Mouse (Mus musculus) heart, adult 2 months (tissue): ENCODE data around the gene Ggcx. TPM values are rescaled to one million over a fixed set of nuclear protein-coding genes. Genes with fewer than 3 reads are reported as not detected.

Experiments used
- DNase-seq, 2 experiments: peaks; one replicate each; pipeline ENCODE4 v3.0.0; 2021
- H3K27ac ChIP-seq: fragments of 200-600 bp; 2 replicates; pipeline ENCODE4 v1.8.1; 2022
- H3K27me3 ChIP-seq: fragments of 200-500 bp; 2 replicates; pipeline ENCODE4 v1.6.1; 2012; ENCODE audit warnings: mild to moderate bottlenecking, low read length, inconsistent platforms, mixed read lengths; ENCODE audit not compliant: control insufficient read depth, insufficient read depth
- H3K36me3 ChIP-seq: fragments of 200-500 bp; 2 replicates; pipeline ENCODE4 v1.6.1; 2012; ENCODE audit warnings: low read length, inconsistent platforms; ENCODE audit not compliant: control insufficient read depth, insufficient read depth
- H3K4me1 ChIP-seq: fragments of 200-500 bp; 2 replicates; pipeline ENCODE4 v1.6.1; 2011; ENCODE audit warnings: low read length; ENCODE audit not compliant: control insufficient read depth, insufficient read depth
- H3K4me3 ChIP-seq: fragments of 200-600 bp; 2 replicates; pipeline ENCODE4 v1.8.1; 2022
- H3K79me2 ChIP-seq: fragments of 200-500 bp; replicated peaks from 2 replicates; pipeline ENCODE4 v1.6.1; 2012; ENCODE audit warnings: mild to moderate bottlenecking, inconsistent platforms, low read length, moderate library complexity, mixed read lengths; ENCODE audit not compliant: control insufficient read depth, insufficient read depth
- H3K9ac ChIP-seq: fragments of 200-500 bp; 2 replicates; pipeline ENCODE4 v1.6.1; 2012; ENCODE audit warnings: low read depth, mild to moderate bottlenecking, control low read depth, inconsistent platforms, low read length, mixed read lengths
- CTCF ChIP-seq: fragments of 200-600 bp; IDR thresholded peaks from 2 replicates; pipeline ENCODE4 v1.8.1; 2022; ENCODE audit warnings: antibody characterized with exemption, mild to moderate bottlenecking, moderate library complexity
- EP300 ChIP-seq: fragments of 200-500 bp; IDR thresholded peaks from 2 replicates; pipeline ENCODE4 v1.6.1; 2011; ENCODE audit warnings: low read depth, low read length, control low read depth; ENCODE audit not compliant: insufficient read depth
- POLR2A ChIP-seq: fragments of 200-500 bp; IDR thresholded peaks from 2 replicates; pipeline ENCODE4 v1.6.1; 2011; ENCODE audit warnings: mild to moderate bottlenecking, low read depth, low read length, control low read depth; ENCODE audit not compliant: insufficient read depth
- WGBS: fragments of 180-500 bp; shearing (Covaris S2); methylation state at CpG from one replicate; pipeline ENCODE4 v1.1.7; 2018; 5-methylcytosine and 5-hydroxymethylcytosine counted together
- intact Hi-C: fragments of 180-260 bp; cut with DNase I; formaldehyde crosslinking; loops from one replicate; pipeline ENCODE4 v1.15.1; 2025
- polyA plus RNA-seq: library from polyadenylated mRNA; depleted of rRNA; stranded (reverse); fragments of >200 nt; gene quantifications from 2 replicates; pipeline ENCODE4 v1.2.3, GENCODE M21; 2012
- total RNA-seq, 2 experiments: library from RNA; stranded (reverse); gene quantifications; 2 replicates each; pipeline ENCODE4 v1.2.3; 2021

The Ggcx gene
- total and polyA plus RNA-seq, 3 experiments: 19.3 to 32.5 (median 30.4) TPM

GRCm38 (mm10) chr6:72410518-72410917 is 3.6 kb upstream of the Ggcx start:
- Histone ChIP-seq H3K9ac (no peak overlapping the region), H3K27ac (no peak overlapping the region), H3K36me3 (no peaks in the 10 kb centered on the region), H3K79me2 (no peaks in the 10 kb centered on the region), H3K27me3 (no peaks in the 10 kb centered on the region), H3K4me3 (no peak overlapping the region), H3K4me1 (peaks cover 3% of the 10 kb centered on the region)
- no peak for TF ChIP-seq EP300
- TF ChIP-seq CTCF: no peak
- TF ChIP-seq POLR2A: no peak
- WGBS: 63% methylated on average over 7 of the region's 7 CpGs
- intact Hi-C loops: no loop called here
- no peak for DNase-seq

DNA sequence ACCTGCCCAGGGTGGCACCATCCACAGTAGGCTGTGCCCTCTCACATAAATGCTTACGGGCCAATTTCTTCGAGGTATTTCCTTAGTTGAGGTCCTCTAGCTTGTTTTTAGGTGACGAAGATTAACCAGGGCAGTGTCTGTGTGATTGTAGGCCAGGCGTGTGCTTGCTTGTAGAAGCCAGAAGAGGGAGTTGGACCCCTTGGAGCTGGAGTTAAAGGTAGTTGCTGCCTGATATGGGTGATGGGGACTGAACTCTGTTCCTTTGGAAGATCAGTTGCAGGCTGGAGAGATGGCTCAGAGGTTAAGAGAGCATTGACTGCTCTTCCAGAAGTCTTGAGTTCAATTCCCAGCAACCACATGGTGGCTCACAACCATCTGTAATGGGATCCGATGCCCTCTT is 1.1 kb downstream of the Ggcx start:
- peaks cover 3% of the 10 kb centered on the region for H3K4me1 ChIP-seq
- 85% methylated on average over 5 of the region's 5 CpGs for WGBS

GRCm38 (mm10) chr6:72415964-72416772 is 2.1 kb downstream of the Ggcx start:
- Histone ChIP-seq H3K9ac (no peak overlapping the region), H3K27ac (no peak overlapping the region), H3K4me1 (peaks cover 3% of the 10 kb centered on the region), H3K36me3 (no peaks in the 10 kb centered on the region), H3K4me3 (no peak overlapping the region), H3K27me3 (no peaks in the 10 kb centered on the region), H3K79me2 (no peaks in the 10 kb centered on the region)
- intact Hi-C loops: loop anchor here (2.0 kb wide), 1 partner anchor 25 kb away; no protein-coding TSS in a partner anchor
- 72% methylated on average over 7 of the region's 7 CpGs for WGBS
- DNase-seq: no peak
- TF ChIP-seq EP300: no peak
- TF ChIP-seq CTCF: no peak
- TF ChIP-seq POLR2A: no peak

More for the DNA sequence above, 1.1 kb downstream of the Ggcx start:
- TF ChIP-seq EP300 (no peak), POLR2A (no peak), CTCF (no peak)
- Histone ChIP-seq H3K27me3 (no peaks in the 10 kb centered on the region), H3K9ac (no peak overlapping the region), H3K27ac (no peak overlapping the region), H3K79me2 (no peaks in the 10 kb centered on the region), H3K4me3 (peak overlapping the region; percentile 75; the same call in 1 of the 2 replicates), H3K36me3 (no peaks in the 10 kb centered on the region)
- intact Hi-C loops: loop anchor here (2.0 kb wide), 1 partner anchor 26 kb away; no protein-coding TSS in a partner anchor
- DNase-seq: no peak

- H3K79me2 ChIP-seq: no peaks in the 10 kb centered on the region
- H3K9ac ChIP-seq: no peak overlapping the region
- TF ChIP-seq CTCF: no peak
- no peak for TF ChIP-seq EP300
- no peak for TF ChIP-seq POLR2A
- no peak overlapping the region for H3K27ac ChIP-seq
- peaks cover 3% of the 10 kb centered on the region for H3K4me1 ChIP-seq
- no peak for DNase-seq
- H3K4me3 ChIP-seq: no peak overlapping the region
- 74% methylated on average over 4 of the region's 4 CpGs for WGBS
- intact Hi-C loops: no loop called here
- no peaks in the 10 kb centered on the region for H3K27me3 ChIP-seq
- H3K36me3 ChIP-seq: no peaks in the 10 kb centered on the region
Observed at GRCm38 (mm10) chr6:72418279-72418678, 4.2 kb downstream of the Ggcx start.

DNA sequence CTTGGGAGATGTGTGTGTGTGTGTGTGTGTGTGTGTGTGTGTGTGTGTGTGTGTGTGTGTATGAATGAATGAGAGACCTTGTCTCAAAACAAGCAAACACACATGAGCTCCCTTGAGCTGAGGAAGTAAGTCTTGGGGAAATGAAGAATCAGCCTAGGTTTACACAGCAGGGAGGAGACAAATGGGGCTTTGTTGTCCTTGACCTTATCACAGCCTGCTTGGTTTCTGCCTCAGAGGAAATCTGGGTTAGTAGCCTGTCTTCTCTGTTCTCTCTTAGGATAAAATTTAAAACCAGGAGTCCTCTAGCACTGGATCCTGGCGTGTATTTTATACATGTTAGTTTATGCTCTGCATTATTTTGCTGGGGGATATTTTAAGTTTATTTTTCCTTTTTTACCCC is 5.7 kb downstream of the Ggcx start:
- 73% methylated on average over 1 of the region's 1 CpGs for WGBS
- H3K27ac ChIP-seq: no peak overlapping the region

GRCm38 (mm10) chr6:72420901-72421300 is 6.8 kb downstream of the Ggcx start:
- no peak overlapping the region for H3K9ac ChIP-seq
- no peak for TF ChIP-seq EP300
- TF ChIP-seq CTCF: no peak
- no peak for TF ChIP-seq POLR2A
- H3K36me3 ChIP-seq: no peaks in the 10 kb centered on the region
- intact Hi-C loops: no loop called here
- H3K4me3 ChIP-seq: no peak overlapping the region
- H3K4me1 ChIP-seq: no peaks in the 10 kb centered on the region
- no peak for DNase-seq
- H3K27ac ChIP-seq: no peak overlapping the region
- no peaks in the 10 kb centered on the region for H3K27me3 ChIP-seq
- no peaks in the 10 kb centered on the region for H3K79me2 ChIP-seq
- 92% methylated on average over 10 of the region's 10 CpGs for WGBS

More for the DNA sequence above, 5.7 kb downstream of the Ggcx start:
- no peak overlapping the region for H3K4me3 ChIP-seq
- no peak for DNase-seq
- intact Hi-C loops: no loop called here
- TF ChIP-seq CTCF (no peak), POLR2A (no peak), EP300 (no peak)
- H3K27me3 ChIP-seq: no peaks in the 10 kb centered on the region
- no peaks in the 10 kb centered on the region for H3K36me3 ChIP-seq
- peaks cover 3% of the 10 kb centered on the region for H3K4me1 ChIP-seq
- H3K9ac ChIP-seq: no peak overlapping the region
- H3K79me2 ChIP-seq: no peaks in the 10 kb centered on the region
